ENCODE assay signal across 10 mouse cellular contexts in genomic region chr17:5206731-5207130, GRCm38 (mm10).
A peak's percentile ranks its signal among the peaks of the same experiment; 100 is the strongest.
DNase-seq lines count a peak whose midpoint lies in the region; ATAC-seq and TF ChIP-seq lines count a peak whose summit lies in the region.
"Had no signal": no experiment of that assay in that cellular context is flagged by ENCODE, and none has a peak within 500 bp of the region (broad histone marks: within the 10 kb centered on the region; RNA-seq: fewer than 3 reads in every experiment).

No protein-coding gene starts in this region.

- peaks cover 0 to 25% of the 10 kb centered on the region in 2 experiments for H3K36me3 ChIP-seq in CH12.LX (replicated peaks in 1 of 2; ENCODE audit: control insufficient read depth in 1 of 2, insufficient read depth in 1 of 2, low read length in 1 of 2)
- no peaks in the 10 kb centered on the region for H3K36me3 ChIP-seq in intestine, embryonic 15.5 days
- H3K36me3 ChIP-seq: hindbrain, embryonic 12.5 days had no signal

- H3K4me1 ChIP-seq in CH12.LX (ENCODE audit: control insufficient read depth in 1 of 2, insufficient read depth in 2 of 2), result peaks cover 7 to 46% of the 10 kb centered on the region in 2 experiments
- H3K4me1 ChIP-seq in intestine, embryonic 15.5 days (replicated peaks), result peaks cover 33% of the 10 kb centered on the region

- H3K79me2 ChIP-seq in CH12.LX (replicated peaks; ENCODE audit: control insufficient read depth, extremely low read depth, insufficient read depth, poor library complexity, severe bottlenecking), result no peaks in the 10 kb centered on the region

- TF ChIP-seq RAD21 in CH12.LX (IDR thresholded peaks at IDR 0.05; ENCODE audit: low read depth, low read length), result no peak

- no peak overlapping the region for H3K27ac ChIP-seq in CH12.LX (ENCODE audit: insufficient read depth, low read depth)
- no peak overlapping the region for H3K27ac ChIP-seq in intestine, embryonic 15.5 days
- H3K27ac ChIP-seq: hindbrain, embryonic 12.5 days had no signal

- 63% methylated on average over 9 of the region's 9 CpGs for WGBS in intestine, embryonic 15.5 days

- ATAC-seq in intestine, embryonic 15.5 days, result peak; percentile 39; the same call in 1 of the 2 replicates

- TF ChIP-seq CTCF in CH12.LX (conservative IDR thresholded peaks at IDR 0.05 in 1 of 2, IDR thresholded peaks at IDR 0.05 in 1 of 2; ENCODE audit: low read depth in 2 of 2, low read length in 2 of 2), result no peak

- no peaks in the 10 kb centered on the region for H3K9me3 ChIP-seq in CH12.LX (replicated peaks; ENCODE audit: low read length)
- H3K9me3 ChIP-seq in intestine, embryonic 15.5 days, result no peaks in the 10 kb centered on the region
- H3K9me3 ChIP-seq: hindbrain, embryonic 12.5 days had no signal

- intact Hi-C loops in gastrocnemius, postnatal 36 days (cut with DNase I), result no loop called here

- dilution Hi-C loops in CH12.LX (cut with MboI; ENCODE audit: extremely low pct_ligation_motif_present, extremely low pct_unique_long_range_greater_than_20kb, low sequenced_read_pairs), result no loop called here

- DNase-seq in gastrocnemius, adult 18-20 months (ENCODE audit: low spot score), result peak; percentile 48
- no peak for DNase-seq in gastrocnemius, postnatal 36 days
- no peak for DNase-seq in CH12.LX (ENCODE audit: extremely low read depth)
- peak; percentile 50 for DNase-seq in lung, postnatal 14 days
- no peak for DNase-seq in spleen, postnatal 10 days (ENCODE audit: low spot score in 2 of 2)
- no peak for DNase-seq in left cerebral cortex, adult 18-20 months (ENCODE audit: low spot score in 2 of 2)
- no peak for DNase-seq in spleen, adult 18-20 months
- DNase-seq: cerebellum, postnatal 14 days had no signal

- no peaks in the 10 kb centered on the region for H3K27me3 ChIP-seq in CH12.LX (replicated peaks)
- H3K27me3 ChIP-seq in intestine, embryonic 15.5 days (replicated peaks), result no peaks in the 10 kb centered on the region
- H3K27me3 ChIP-seq: hindbrain, embryonic 12.5 days had no signal

- no peak for TF ChIP-seq POLR2A in CH12.LX (IDR thresholded peaks at IDR 0.05; ENCODE audit: low read depth, low read length)

- H3K9ac ChIP-seq in CH12.LX (ENCODE audit: insufficient read depth, low read depth), result no peak overlapping the region
- H3K9ac ChIP-seq in intestine, embryonic 15.5 days, result no peak overlapping the region
- H3K9ac ChIP-seq: hindbrain, embryonic 12.5 days had no signal

- H3K4me3 ChIP-seq in CH12.LX (replicated peaks in 1 of 3; ENCODE audit: low read depth in 2 of 3, low read length in 2 of 3, poor library complexity in 1 of 3), result no peak overlapping the region
- H3K4me3 ChIP-seq in intestine, embryonic 15.5 days (replicated peaks), result no peak overlapping the region
- H3K4me3 ChIP-seq: hindbrain, embryonic 12.5 days had no signal

- no peak overlapping the region for H3K4me2 ChIP-seq in CH12.LX (ENCODE audit: insufficient read depth, low read depth, poor library complexity, severe bottlenecking)
- H3K4me2 ChIP-seq in intestine, embryonic 15.5 days (replicated peaks), result no peak overlapping the region
- H3K4me2 ChIP-seq: hindbrain, embryonic 12.5 days had no signal

- in situ Hi-C loops in CH12.LX (cut with MboI; ENCODE audit: low pct_ligation_motif_present, low pct_unique_long_range_greater_than_20kb, low sequenced_read_pairs), result no loop called here

- TF ChIP-seq EP300 in CH12.LX (IDR thresholded peaks at IDR 0.05; ENCODE audit: low read length), result no peak

TF ChIP-seq in CH12.LX, 34 proteins besides CTCF, POLR2A, EP300 and RAD21:
- TF ChIP-seq BHLHE40 (IDR thresholded peaks at IDR 0.05; ENCODE audit: low read depth, low read length) (peak; percentile 58; the same call in 1 of the 2 replicates), MAZ (IDR thresholded peaks at IDR 0.05; ENCODE audit: low read depth, low read length) (no peak)

Comparison
In these comparisons a context has a peak if more than half of its experiments do, and no peak if none do; other contexts are left out.
1. DNase-seq: peak in gastrocnemius, adult 18-20 months (single experiment) and lung, postnatal 14 days (single experiment); none in gastrocnemius, postnatal 36 days (0 of 2), CH12.LX (single experiment), spleen, postnatal 10 days (0 of 2), left cerebral cortex, adult 18-20 months (0 of 2) and spleen, adult 18-20 months (0 of 2).